Mouse (Mus musculus) monocyte, adult 2 months (primary cell): ENCODE data around the gene Gm26992.
A peak's percentile ranks its signal among the peaks of the same experiment; 100 is the strongest.
"Not testable (repeated sequence)": the region's sequence is repeated elsewhere in the genome, so short reads cannot be mapped to it uniquely, and the experiment has no call there.

Experiments
- DNase-seq, 2 experiments: peaks; one replicate each; pipeline ENCODE4 v3.0.0; 2022; ENCODE audit warnings: low spot score in 2 of 2, low read depth in 1 of 2

Gm26992 gene

DNA sequence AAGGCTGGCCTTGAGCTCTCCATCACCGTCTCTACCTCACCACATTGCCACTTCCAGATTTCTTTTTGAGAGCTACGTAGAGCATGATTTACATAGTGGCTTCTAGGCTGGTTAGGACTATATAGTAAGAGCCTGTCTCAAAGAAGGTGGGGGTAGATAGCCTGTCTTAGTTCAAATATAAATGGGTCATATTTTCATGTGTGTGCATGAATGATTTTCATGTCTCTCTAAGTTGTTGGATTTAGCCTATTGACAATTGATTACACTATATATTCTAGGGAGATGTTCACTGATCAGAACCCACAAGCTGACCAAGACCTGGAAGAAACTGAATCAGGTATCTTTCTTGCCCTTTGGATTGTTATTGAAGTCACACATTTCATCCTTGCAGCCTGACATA, at the start of gene Gm26992:
Gene Gm26992, plus strand, starts transcription at position 301 of the 400 bp plus-strand sequence.
- DNase-seq = no peak

DNA sequence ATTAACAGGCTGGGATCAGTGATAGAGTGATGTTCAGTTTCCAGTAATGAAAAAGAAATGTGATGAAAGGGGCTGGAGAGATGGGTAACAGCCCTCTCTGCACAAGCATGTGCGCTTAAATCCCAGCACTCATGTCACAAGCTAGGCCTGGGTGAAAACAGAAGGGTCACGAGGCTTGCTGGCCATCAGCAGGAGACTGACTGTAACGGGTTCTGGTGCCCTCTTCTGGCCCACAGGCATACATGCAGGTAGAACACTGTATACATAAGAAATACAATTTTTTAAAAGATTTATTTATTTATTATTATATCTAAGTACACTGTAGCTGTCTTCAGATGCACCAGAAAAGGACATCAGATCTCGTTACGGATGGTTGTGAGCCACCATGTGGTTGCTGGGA, 47.6 kb upstream of the Gm26992 start:
- DNase-seq = no peak

GRCm38 (mm10) chrX:103384528-103384927, 37.3 kb upstream of the Gm26992 start:
- no peak for DNase-seq

DNA sequence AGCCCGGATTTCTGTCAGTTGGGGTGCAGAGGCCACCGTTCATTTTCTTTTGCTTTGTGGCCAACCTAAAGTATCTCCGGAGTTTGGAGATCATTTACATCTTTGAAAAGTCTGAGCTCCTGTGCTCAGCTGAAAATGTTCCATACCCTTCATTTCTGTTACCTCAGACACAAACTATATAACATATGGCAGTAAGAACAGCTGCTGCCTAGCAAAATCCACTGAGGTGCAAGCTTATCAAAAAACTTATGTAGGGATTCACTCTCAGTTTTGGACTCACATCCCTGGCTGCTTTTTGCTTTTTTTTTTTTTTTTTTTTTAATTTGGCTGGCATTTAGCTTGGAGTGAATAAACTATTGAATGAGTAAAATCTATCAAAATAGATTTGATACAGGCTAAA, 33.7 kb upstream of the Gm26992 start:
- no peak for DNase-seq

GRCm38 (mm10) chrX:103393841-103394240, 28.0 kb upstream of the Gm26992 start:
- DNase-seq = no peak

GRCm38 (mm10) chrX:103405021-103405420, 16.8 kb upstream of the Gm26992 start:
- no peak for DNase-seq

GRCm38 (mm10) chrX:103414167-103414566, 7.6 kb upstream of the Gm26992 start, which contains the start of gene Tsx:
Tsx (plus strand) TSS chrX:103414467.
- DNase-seq = no peak

DNA sequence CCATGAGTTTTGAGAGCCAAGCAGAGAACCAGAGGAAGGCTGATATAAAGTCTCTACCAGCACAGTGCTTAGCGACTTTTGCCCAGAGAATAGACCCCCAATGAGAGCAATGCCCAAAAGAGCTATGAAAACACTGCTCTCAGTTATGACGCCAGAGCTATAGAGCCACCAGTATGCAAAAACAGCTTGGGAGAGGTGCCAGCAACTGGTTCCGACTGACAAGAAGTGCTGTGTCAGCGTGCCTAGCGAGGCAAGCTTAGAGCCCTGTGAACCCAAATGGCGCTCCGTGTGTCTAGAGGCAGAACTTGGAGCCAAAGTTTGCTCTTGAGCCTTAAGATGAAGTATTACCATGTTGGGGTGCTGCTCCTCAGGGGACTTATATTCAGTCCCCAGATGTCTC, 5.9 kb downstream of the Gm26992 start:
- DNase-seq = no peak

GRCm38 (mm10) chrX:103432293-103432692, 10.5 kb downstream of the Gm26992 start:
- DNase-seq = no peak

- no peak for DNase-seq
These were observed 16.2 kb downstream of the Gm26992 start for GRCm38 (mm10) chrX:103438023-103438422.

- no peak for DNase-seq
These were observed 19.0 kb downstream of the Gm26992 start for GRCm38 (mm10) chrX:103440803-103441202.

DNA sequence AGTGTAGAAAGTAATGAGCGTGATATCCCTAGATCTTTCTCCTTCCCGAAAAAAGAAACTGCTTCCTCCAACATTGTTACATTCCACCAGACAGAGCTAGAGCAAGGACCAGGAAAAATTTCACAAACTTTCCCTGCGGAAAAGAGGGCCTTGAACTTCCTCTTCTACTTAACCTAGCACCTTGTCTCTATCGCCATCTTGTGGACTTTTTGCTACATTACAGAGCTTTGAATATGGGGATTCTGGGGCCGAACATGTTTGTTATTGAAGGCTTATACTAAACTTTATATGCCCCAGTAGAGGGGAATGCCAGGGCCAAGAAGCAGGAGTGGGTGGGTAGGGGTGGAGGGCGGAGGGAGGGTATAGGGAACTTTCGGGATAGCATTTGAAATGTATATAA, 21.9 kb downstream of the Gm26992 start:
- DNase-seq = peak in 1 of 2 experiments; percentile 12

DNA sequence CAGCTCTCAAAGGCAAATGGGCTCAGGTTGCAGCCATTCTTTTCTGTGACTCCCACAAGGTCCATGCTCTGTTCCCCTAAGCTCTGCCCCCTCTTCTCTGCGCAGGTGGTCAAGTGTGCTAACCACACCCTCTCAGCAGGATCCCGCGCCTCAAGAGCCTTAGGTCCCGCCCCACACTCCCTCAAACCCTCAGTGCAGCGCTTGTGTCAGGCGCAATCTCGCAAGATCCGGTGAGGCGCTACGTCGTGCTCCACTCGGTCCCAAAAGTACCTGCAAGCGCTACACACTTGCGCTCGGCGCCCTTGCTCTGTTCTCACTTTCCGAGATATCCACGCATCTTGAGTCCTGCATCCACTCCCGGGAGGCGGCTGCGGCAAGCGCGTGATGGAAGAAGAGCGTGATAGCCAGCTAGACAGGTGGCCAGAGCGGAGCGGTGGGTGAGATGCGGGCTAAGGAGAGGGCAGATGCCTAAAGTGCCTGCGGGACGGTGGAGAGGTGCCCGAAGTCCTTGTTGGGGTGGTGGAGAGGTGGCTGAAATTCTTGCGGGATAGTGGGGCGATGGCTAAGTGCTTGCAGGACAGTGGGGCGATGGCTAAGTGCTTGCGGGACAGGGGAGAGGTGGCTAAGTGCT, 25.8 kb downstream of the Gm26992 start:
- DNase-seq = peak in 1 of 2 experiments; percentile 7

- not testable (repeated sequence) for DNase-seq
These were observed 26.6 kb downstream of the Gm26992 start for GRCm38 (mm10) chrX:103448429-103448828.

GRCm38 (mm10) chrX:103448943-103449722, 27.3 kb downstream of the Gm26992 start:
- DNase-seq = not testable (repeated sequence)

GRCm38 (mm10) chrX:103452815-103453214, 31.0 kb downstream of the Gm26992 start:
- DNase-seq = no peak

- DNase-seq = no peak
These were observed 38.2 kb downstream of the Gm26992 start for GRCm38 (mm10) chrX:103460056-103460455.

- DNase-seq = no peak
These were observed 47.2 kb downstream of the Gm26992 start for GRCm38 (mm10) chrX:103468998-103469397.

DNA sequence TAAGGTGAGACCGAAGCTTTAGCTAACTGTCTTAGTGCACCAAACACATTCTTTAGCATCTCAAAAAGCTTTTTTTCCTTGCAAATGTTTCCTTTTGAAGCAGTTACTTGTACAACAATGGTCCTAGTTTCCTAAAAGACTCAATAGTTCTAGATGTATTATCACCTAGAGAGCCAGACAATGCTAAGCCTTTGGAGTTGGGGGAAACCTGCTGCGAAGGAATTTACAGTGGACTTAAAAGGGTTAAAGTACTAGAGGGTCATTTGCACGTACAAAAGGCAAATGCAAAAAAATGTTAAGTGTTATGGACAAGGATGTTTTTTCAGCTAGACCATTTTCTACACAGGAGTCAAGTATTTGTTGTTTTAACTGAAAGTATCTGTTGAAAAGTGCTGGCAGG, 50.5 kb downstream of the Gm26992 start:
- DNase-seq = no peak

- peak; percentile 10 to 59 for DNase-seq
These were observed 55.7 kb downstream of the Gm26992 start for GRCm38 (mm10) chrX:103477507-103477906.

- DNase-seq = peak in 1 of 2 experiments; percentile 56
These were observed 59.7 kb downstream of the Gm26992 start for GRCm38 (mm10) chrX:103481243-103482096.

GRCm38 (mm10) chrX:103482097-103482451, 60.3 kb downstream of the Gm26992 start:
- no peak for DNase-seq
